Mouse (Mus musculus) olfactory bulb, adult 2 months (tissue): Measurements from ENCODE around the gene Eno3. TPM values are rescaled to one million over a fixed set of nuclear protein-coding genes. Genes with fewer than 3 reads are reported as not detected.

ENCODE experiments used
- H3K27ac ChIP-seq: fragments of 200-500 bp; 2 replicates; pipeline ENCODE4 v1.5.1; 2012; ENCODE audit warnings: low read depth, low read length; ENCODE audit not compliant: insufficient read depth
- H3K4me1 ChIP-seq: fragments of 200-500 bp; 2 replicates; pipeline ENCODE4 v1.6.1; 2012; ENCODE audit warnings: low read length; ENCODE audit not compliant: control insufficient read depth, insufficient read depth
- H3K4me3 ChIP-seq: fragments of 200-500 bp; 2 replicates; pipeline ENCODE4 v1.5.1; 2012; ENCODE audit warnings: mild to moderate bottlenecking, low read depth, low read length, moderate library complexity; ENCODE audit not compliant: insufficient read depth
- CTCF ChIP-seq: fragments of 200-500 bp; IDR thresholded peaks from 2 replicates; pipeline ENCODE4 v1.5.1; 2012; ENCODE audit warnings: low read depth, mild to moderate bottlenecking, low read length, moderate library complexity; ENCODE audit not compliant: insufficient read depth
- POLR2A ChIP-seq: fragments of 200-500 bp; IDR thresholded peaks from 2 replicates; pipeline ENCODE4 v1.6.1; 2012; ENCODE audit warnings: mild to moderate bottlenecking, low read depth, low read length, moderate library complexity; ENCODE audit not compliant: insufficient read depth
- WGBS: fragments of 180-500 bp; shearing (Covaris S2); methylation state at CpG from one replicate; pipeline ENCODE4 v1.1.7; 2018; 5-methylcytosine and 5-hydroxymethylcytosine counted together
- polyA plus RNA-seq: library from polyadenylated mRNA; stranded (reverse); fragments of >200 nt; gene quantifications from 2 replicates; pipeline ENCODE4 v1.2.4, GENCODE M21; 2012; ENCODE audit warnings: low replicate concordance; ENCODE audit not compliant: missing spikeins, insufficient read depth, insufficient read length

Gene Eno3
- polyA plus RNA-seq, result not detected in 2 replicates

- 51% methylated on average over 3 of the region's 3 CpGs for WGBS
- no peak for TF ChIP-seq POLR2A
- TF ChIP-seq CTCF, result no peak
- Histone ChIP-seq H3K27ac (no peak within 1 kb of the TSS), H3K4me3 (peak within 1 kb of the TSS; percentile 78), H3K4me1 (peaks cover 17% of the 10 kb centered on the region)
Observed at GRCm38 (mm10) chr11:70656964-70657363, at the start of gene Eno3. Eno3 (plus strand) TSS chr11:70657202.

- no peak overlapping the region for H3K27ac ChIP-seq
- H3K4me1 ChIP-seq, result peaks cover 11% of the 10 kb centered on the region
- no peak overlapping the region for H3K4me3 ChIP-seq
- TF ChIP-seq POLR2A (no peak), CTCF (no peak)
- 90% methylated on average over 9 of the region's 9 CpGs for WGBS
Observed at GRCm38 (mm10) chr11:70607611-70608010, 49.4 kb upstream of the Eno3 start.

GRCm38 (mm10) chr11:70608381-70609066, 48.5 kb upstream of the Eno3 start:
- Histone ChIP-seq H3K4me3 (no peak overlapping the region), H3K27ac (no peak overlapping the region), H3K4me1 (peaks cover 11% of the 10 kb centered on the region)
- WGBS, result 87% methylated on average over 26 of the region's 26 CpGs
- TF ChIP-seq CTCF, result no peak
- no peak for TF ChIP-seq POLR2A

GRCm38 (mm10) chr11:70610752-70611151, 46.2 kb upstream of the Eno3 start:
- WGBS, result 77% methylated on average over 4 of the region's 4 CpGs
- no peak overlapping the region for H3K4me3 ChIP-seq
- no peak for TF ChIP-seq POLR2A
- no peak for TF ChIP-seq CTCF

GRCm38 (mm10) chr11:70612505-70612904, 44.5 kb upstream of the Eno3 start:
- 77% methylated on average over 7 of the region's 7 CpGs for WGBS
- no peak for TF ChIP-seq CTCF
- TF ChIP-seq POLR2A, result no peak

More at GRCm38 (mm10) chr11:70610752-70611151, 46.2 kb upstream of the Eno3 start:
- H3K4me1 ChIP-seq, result peaks cover 17% of the 10 kb centered on the region
- H3K27ac ChIP-seq, result no peak overlapping the region

GRCm38 (mm10) chr11:70615074-70615473, 41.9 kb upstream of the Eno3 start:
- WGBS, result 13% methylated on average over 17 of the region's 17 CpGs
- Histone ChIP-seq H3K4me1 (peaks cover 11% of the 10 kb centered on the region), H3K27ac (no peak overlapping the region), H3K4me3 (peak overlapping the region; percentile 7; the same call in 1 of the 2 replicates)
- TF ChIP-seq POLR2A, result no peak; the same call in 1 of the 2 replicates
- no peak for TF ChIP-seq CTCF

More at GRCm38 (mm10) chr11:70612505-70612904, 44.5 kb upstream of the Eno3 start:
- Histone ChIP-seq H3K4me3 (no peak overlapping the region), H3K27ac (no peak overlapping the region), H3K4me1 (peaks cover 11% of the 10 kb centered on the region)

GRCm38 (mm10) chr11:70615516-70616093, 41.4 kb upstream of the Eno3 start, which contains the start of gene 4930544D05Rik:
4930544D05Rik (plus strand) TSS chr11:70615848.
- peaks cover 11% of the 10 kb centered on the region for H3K4me1 ChIP-seq
- WGBS, result 35% methylated on average over 21 of the region's 21 CpGs
- H3K27ac ChIP-seq, result no peak within 1 kb of the TSS
- peak within 1 kb of the TSS; percentile 7; the same call in 1 of the 2 replicates for H3K4me3 ChIP-seq
- TF ChIP-seq CTCF (no peak), POLR2A (no peak)

- 47% methylated on average over 1 of the region's 1 CpGs for WGBS
- Histone ChIP-seq H3K4me1 (peaks cover 11% of the 10 kb centered on the region), H3K27ac (no peak within 1 kb of the TSS), H3K4me3 (no peak within 1 kb of the TSS)
- TF ChIP-seq POLR2A (no peak), CTCF (no peak)
Observed at GRCm38 (mm10) chr11:70619101-70619500, 37.9 kb upstream of the Eno3 start, which contains the start of gene Chrne. Chrne (minus strand) TSS chr11:70619216.
